Mouse (Mus musculus): Measurements from ENCODE around the gene Clec18a.
"Not testable (repeated sequence)": the region's sequence is repeated elsewhere in the genome, so short reads cannot be mapped to it uniquely, and the experiment has no call there.

The Clec18a gene

GRCm38 (mm10) chr8:111056158-111056663, 36.0 kb downstream of the Clec18a start, which contains the start of gene Exosc6:
Gene Exosc6, plus strand, starts transcription at chr8:111056339.
- peak; percentile 96 for DNase-seq (ENCODE audit: low read depth, low spot score)

GRCm38 (mm10) chr8:111055661-111056060, 36.6 kb downstream of the Clec18a start:
- no peak for DNase-seq (ENCODE audit: low read depth, low spot score)

- no peak for DNase-seq (ENCODE audit: low read depth, low spot score)
Measured at GRCm38 (mm10) chr8:111055031-111055634, 37.1 kb downstream of the Clec18a start.

- no peak for DNase-seq (ENCODE audit: low read depth, low spot score)
Measured at GRCm38 (mm10) chr8:111053827-111054518, 38.3 kb downstream of the Clec18a start.

- no peak for DNase-seq (ENCODE audit: low read depth, low spot score)
Measured at GRCm38 (mm10) chr8:111049106-111049505, 43.1 kb downstream of the Clec18a start.

- no peak for DNase-seq (ENCODE audit: low read depth, low spot score)
Measured at GRCm38 (mm10) chr8:111048694-111049093, 43.5 kb downstream of the Clec18a start.

- DNase-seq (ENCODE audit: low read depth, low spot score): no peak
Measured at GRCm38 (mm10) chr8:111044003-111044734, 48.1 kb downstream of the Clec18a start.

GRCm38 (mm10) chr8:111042546-111042945, 49.7 kb downstream of the Clec18a start:
- no peak for DNase-seq (ENCODE audit: low read depth, low spot score)

GRCm38 (mm10) chr8:111036591-111036990, 55.6 kb downstream of the Clec18a start:
- no peak for DNase-seq (ENCODE audit: low read depth, low spot score)

GRCm38 (mm10) chr8:111034276-111034675, 58.0 kb downstream of the Clec18a start:
- no peak for DNase-seq (ENCODE audit: low read depth, low spot score)

- peak; percentile 100 for DNase-seq (ENCODE audit: low read depth, low spot score)
Measured at GRCm38 (mm10) chr8:111033482-111034215, 58.6 kb downstream of the Clec18a start.

- DNase-seq (ENCODE audit: low read depth, low spot score): no peak
Measured at GRCm38 (mm10) chr8:111032916-111033315, 59.3 kb downstream of the Clec18a start, which contains the start of gene Aars. Gene Aars, plus strand, starts transcription at chr8:111033144.

- DNase-seq (ENCODE audit: low read depth, low spot score): no peak
Measured at GRCm38 (mm10) chr8:111031572-111031971, 60.7 kb downstream of the Clec18a start, which contains the start of gene Ddx19b. Gene Ddx19b, minus strand, starts transcription at chr8:111031751.

GRCm38 (mm10) chr8:111030045-111030444, 62.2 kb downstream of the Clec18a start:
- no peak for DNase-seq (ENCODE audit: low read depth, low spot score)

GRCm38 (mm10) chr8:111029589-111029988, 62.6 kb downstream of the Clec18a start:
- DNase-seq (ENCODE audit: low read depth, low spot score): no peak

- DNase-seq (ENCODE audit: low read depth, low spot score): no peak
Measured at GRCm38 (mm10) chr8:111027391-111027937, 64.8 kb downstream of the Clec18a start.

- DNase-seq (ENCODE audit: low read depth, low spot score): not testable (repeated sequence)
Measured at GRCm38 (mm10) chr8:111026609-111027008, 65.6 kb downstream of the Clec18a start.

GRCm38 (mm10) chr8:111010230-111010991, 81.8 kb downstream of the Clec18a start:
- DNase-seq (ENCODE audit: low read depth, low spot score): not testable (repeated sequence)
